Mouse (Mus musculus): ENCODE data around the gene Kdm2b. TPM values are rescaled to one million over a fixed set of nuclear protein-coding genes. Genes with fewer than 3 reads are reported as not detected.

The Kdm2b gene
- polyA plus RNA-seq, 1 experiment from 2014 or later: 67.2 TPM

Other genes starting within 250 kb of the Kdm2b start
- 25.2 and 25.6 TPM in 2 replicates for gene Camkk2, start 210.4 kb downstream of the Kdm2b start, polyA plus RNA-seq (2014; fragmentation: Nextera tagmentation; extraction: Ambion mirVana)
- 487 and 490 TPM in 2 replicates for gene Anapc5, start 168.5 kb downstream of the Kdm2b start, polyA plus RNA-seq (2014; fragmentation: Nextera tagmentation; extraction: Ambion mirVana)
- gene Rnf34, start 139.8 kb downstream of the Kdm2b start, polyA plus RNA-seq (2014; fragmentation: Nextera tagmentation; extraction: Ambion mirVana): 56.2 and 57.5 TPM in 2 replicates
- gene Orai1, start 25.3 kb upstream of the Kdm2b start, polyA plus RNA-seq (2014; fragmentation: Nextera tagmentation; extraction: Ambion mirVana): 10.0 and 10.3 TPM in 2 replicates
- gene Morn3, start 57.2 kb upstream of the Kdm2b start, polyA plus RNA-seq (2014; fragmentation: Nextera tagmentation; extraction: Ambion mirVana): 0.64 TPM in 1 of 2 replicates, not detected in the other
- 9.3 and 11.3 TPM in 2 replicates for gene Tmem120b, start 78.6 kb upstream of the Kdm2b start, polyA plus RNA-seq (2014; fragmentation: Nextera tagmentation; extraction: Ambion mirVana)
- gene Rhof, start 142.9 kb upstream of the Kdm2b start, polyA plus RNA-seq (2014; fragmentation: Nextera tagmentation; extraction: Ambion mirVana): 2.9 and 3.6 TPM in 2 replicates
- gene Setd1b, start 152.4 kb upstream of the Kdm2b start, polyA plus RNA-seq (2014; fragmentation: Nextera tagmentation; extraction: Ambion mirVana): 12.0 and 14.0 TPM in 2 replicates
- gene Psmd9, start 179.6 kb upstream of the Kdm2b start, polyA plus RNA-seq (2014; fragmentation: Nextera tagmentation; extraction: Ambion mirVana): 82.6 and 85.8 TPM in 2 replicates
- not detected in 2 replicates for gene Hpd, start 192.9 kb upstream of the Kdm2b start, polyA plus RNA-seq (2014; fragmentation: Nextera tagmentation; extraction: Ambion mirVana)

All from limb, embryonic 11.5 days (tissue).